Mouse (Mus musculus) hindbrain, embryonic 10.5 days (tissue): ENCODE measurements around the gene Brk1. TPM values are rescaled to one million over a fixed set of nuclear protein-coding genes. Genes with fewer than 3 reads are reported as not detected.

ENCODE experiments used
- DNase-seq: peaks from one replicate; pipeline ENCODE4 v3.0.0-alpha.2; 2017; ENCODE audit warnings: low spot score
- H3K27ac ChIP-seq: fragments of 300-500 bp; sonication (generic); 2 replicates; pipeline ENCODE4 v1.5.1; 2016; ENCODE audit warnings: mild to moderate bottlenecking, moderate library complexity
- H3K27me3 ChIP-seq: fragments of 300-500 bp; sonication (generic); 2 replicates; pipeline ENCODE4 v1.6.1; 2016; ENCODE audit warnings: mild to moderate bottlenecking; ENCODE audit not compliant: poor library complexity, insufficient read depth, severe bottlenecking
- H3K36me3 ChIP-seq: fragments of 300-500 bp; sonication (generic); 2 replicates; pipeline ENCODE4 v1.6.1; 2016; ENCODE audit warnings: mild to moderate bottlenecking, moderate library complexity
- H3K4me1 ChIP-seq: fragments of 300-500 bp; sonication (generic); replicated peaks from 2 replicates; pipeline ENCODE4 v1.6.1; 2016; ENCODE audit warnings: mild to moderate bottlenecking
- H3K4me3 ChIP-seq: fragments of 300-500 bp; sonication (generic); 2 replicates; pipeline ENCODE4 v1.5.1; 2016; ENCODE audit warnings: mild to moderate bottlenecking, moderate library complexity
- H3K9me3 ChIP-seq: fragments of 300-500 bp; sonication (generic); 2 replicates; pipeline ENCODE4 v1.6.1; 2016; ENCODE audit warnings: mild to moderate bottlenecking, moderate library complexity
- WGBS: fragments of 180-500 bp; shearing (Covaris S2); methylation state at CpG from one replicate; pipeline ENCODE4 v1.1.7; 2016; 5-methylcytosine and 5-hydroxymethylcytosine counted together
- polyA plus RNA-seq: library from polyadenylated mRNA; unstranded; fragments of >200 nt; fragmentation: Nextera tagmentation; extraction: Ambion mirVana; gene quantifications from 2 replicates; pipeline ENCODE4 v1.2.1, GENCODE M21; 2016

The Brk1 gene
- 209 and 225 TPM in 2 replicates for polyA plus RNA-seq

DNA sequence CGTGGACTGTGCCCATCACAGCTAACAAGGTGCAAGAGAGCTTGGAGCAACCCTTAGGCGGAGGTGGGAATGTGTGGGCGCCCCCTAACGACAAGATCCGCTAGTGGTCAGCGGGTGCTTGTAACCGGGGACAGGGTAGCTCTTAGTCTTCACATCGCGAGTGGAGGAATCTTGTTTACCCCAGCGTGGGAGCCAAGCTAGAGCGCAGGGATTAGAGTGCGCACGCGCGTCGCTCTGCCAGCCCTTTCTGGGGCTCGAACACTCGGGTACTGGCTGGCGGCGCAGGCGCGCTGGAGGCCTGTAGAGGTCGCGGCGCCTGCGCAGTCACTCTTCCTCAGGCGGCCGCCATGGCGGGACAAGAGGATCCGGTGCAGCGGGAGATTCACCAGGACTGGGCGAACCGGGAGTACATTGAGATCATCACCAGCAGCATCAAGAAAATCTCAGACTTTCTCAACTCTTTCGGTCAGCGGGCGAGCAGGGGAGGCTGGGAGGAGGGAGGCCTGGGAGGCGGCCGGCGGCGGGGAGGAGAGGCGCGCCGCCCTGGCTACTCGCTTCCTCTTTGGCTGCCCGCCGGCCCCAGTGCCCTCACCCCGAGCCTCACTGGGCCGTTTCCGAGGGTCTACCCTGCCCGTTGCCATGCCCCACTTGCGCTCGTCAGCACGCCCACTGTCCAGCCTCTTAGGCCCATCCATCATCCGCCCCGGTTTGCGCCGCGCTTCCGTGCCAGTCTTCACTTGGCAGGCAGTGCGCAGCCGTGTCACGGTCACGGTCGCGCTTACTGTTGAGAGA is at the start of gene Brk1:
Brk1 (plus strand) TSS at position 341 of the 792 bp plus-strand sequence.
- peak; percentile 89 for DNase-seq
- Histone ChIP-seq H3K36me3 (peaks cover 23% of the 10 kb centered on the region), H3K4me1 (peaks cover 33% of the 10 kb centered on the region), H3K27ac (peak within 1 kb of the TSS; percentile 94), H3K9me3 (no peaks in the 10 kb centered on the region), H3K27me3 (no peaks in the 10 kb centered on the region), H3K4me3 (peak within 1 kb of the TSS; percentile 96)
- under 1% methylated on average over 65 of the region's 65 CpGs for WGBS

DNA sequence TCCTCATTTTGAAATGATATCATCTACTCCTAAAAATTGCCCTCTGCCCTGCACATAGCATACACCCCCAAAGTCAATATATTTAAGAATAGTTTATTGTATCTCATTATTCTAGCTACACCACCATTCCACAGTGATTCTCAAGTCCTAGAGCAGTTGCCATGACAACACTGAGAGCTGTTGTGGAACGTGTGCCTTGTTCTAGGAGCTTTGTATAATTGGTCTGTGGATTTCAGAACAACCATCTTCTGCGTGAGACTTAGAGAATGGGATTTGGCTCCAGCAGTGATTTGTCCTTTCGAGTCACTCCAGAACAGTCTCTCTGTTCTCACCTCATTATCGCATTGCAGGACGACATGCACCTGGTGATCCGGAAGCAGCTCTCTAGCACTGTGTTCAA is 44.8 kb upstream of the Brk1 start:
- no peaks in the 10 kb centered on the region for H3K9me3 ChIP-seq
- H3K4me3 ChIP-seq = no peak overlapping the region
- no peak overlapping the region for H3K27ac ChIP-seq
- H3K27me3 ChIP-seq = no peaks in the 10 kb centered on the region
- no peaks in the 10 kb centered on the region for H3K4me1 ChIP-seq
- H3K36me3 ChIP-seq = peaks cover 56% of the 10 kb centered on the region
- DNase-seq = no peak
- WGBS = 83% methylated on average over 6 of the region's 6 CpGs

DNA sequence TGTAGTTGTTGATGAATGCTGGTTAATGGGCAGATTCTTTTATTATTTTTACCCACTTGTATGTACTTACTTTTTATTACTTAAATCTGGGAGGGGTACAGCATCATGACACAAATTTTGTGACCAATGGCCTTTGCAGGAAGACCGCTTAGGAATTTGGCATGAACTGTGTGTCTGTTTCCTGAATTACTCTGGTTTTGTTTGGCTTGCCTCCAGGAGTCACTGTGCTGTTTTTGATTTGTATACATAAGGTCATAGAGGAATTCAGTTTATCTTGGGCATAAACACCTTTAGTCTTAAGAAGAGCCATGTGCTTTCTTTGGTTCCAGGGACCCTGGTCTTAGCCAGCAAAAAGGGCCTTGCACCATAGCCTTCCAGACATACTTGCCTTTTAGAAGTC is 40.0 kb upstream of the Brk1 start:
- Histone ChIP-seq H3K36me3 (peaks cover 87% of the 10 kb centered on the region), H3K27me3 (no peaks in the 10 kb centered on the region), H3K27ac (no peak overlapping the region), H3K4me3 (no peak overlapping the region), H3K4me1 (no peaks in the 10 kb centered on the region), H3K9me3 (no peaks in the 10 kb centered on the region)
- WGBS = 95% methylated on average over 1 of the region's 1 CpGs
- no peak for DNase-seq

DNA sequence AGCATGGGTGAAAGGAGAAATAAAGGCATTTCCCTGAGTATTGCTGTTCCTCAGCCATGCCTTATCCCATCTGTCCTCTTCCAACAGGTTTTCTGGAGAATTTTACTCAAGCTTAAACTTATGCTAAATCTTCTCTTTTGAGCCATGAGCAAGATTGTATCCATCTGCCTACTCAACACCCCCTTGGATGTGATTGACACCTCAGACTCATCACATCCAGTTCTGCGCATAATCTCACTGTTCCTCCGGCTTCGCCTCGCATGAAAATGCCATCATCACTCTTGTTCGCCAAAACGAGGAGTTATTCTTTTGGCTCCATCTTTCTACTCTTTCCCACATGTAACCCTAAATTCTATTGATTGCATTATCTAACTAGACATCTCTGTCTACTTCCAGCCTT is 28.5 kb upstream of the Brk1 start:
- H3K36me3 ChIP-seq = peaks cover 73% of the 10 kb centered on the region

DNA sequence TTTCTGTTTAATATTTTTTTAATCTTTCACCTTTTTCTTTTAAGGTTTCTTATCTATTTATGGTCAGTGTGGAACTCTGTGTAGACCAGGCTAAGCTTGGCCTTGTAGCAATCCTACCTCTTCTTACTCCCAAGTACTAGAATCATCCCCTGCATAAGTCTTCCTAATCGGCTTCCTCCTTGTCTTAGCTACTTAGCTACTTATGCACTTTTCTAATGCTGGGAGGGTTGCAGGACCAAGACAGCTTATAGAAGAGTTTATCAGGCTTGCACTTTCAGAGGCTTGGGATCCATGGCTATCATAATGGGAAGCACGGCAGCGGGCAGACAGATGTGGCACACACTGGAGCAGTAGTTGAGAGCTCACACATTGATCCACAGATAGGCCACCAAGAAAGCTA is 25.3 kb upstream of the Brk1 start:
- no peak overlapping the region for H3K27ac ChIP-seq
- peaks cover 65% of the 10 kb centered on the region for H3K36me3 ChIP-seq
- 95% methylated on average over 3 of the region's 3 CpGs for WGBS
- no peaks in the 10 kb centered on the region for H3K9me3 ChIP-seq
- H3K4me3 ChIP-seq = no peak overlapping the region
- no peak for DNase-seq
- no peaks in the 10 kb centered on the region for H3K4me1 ChIP-seq
- H3K27me3 ChIP-seq = no peaks in the 10 kb centered on the region

More for the DNA sequence above, 28.5 kb upstream of the Brk1 start:
- no peaks in the 10 kb centered on the region for H3K4me1 ChIP-seq
- no peak overlapping the region for H3K27ac ChIP-seq
- H3K27me3 ChIP-seq = no peaks in the 10 kb centered on the region
- H3K9me3 ChIP-seq = no peaks in the 10 kb centered on the region
- H3K4me3 ChIP-seq = no peak overlapping the region
- no peak for DNase-seq
- 96% methylated on average over 6 of the region's 6 CpGs for WGBS

DNA sequence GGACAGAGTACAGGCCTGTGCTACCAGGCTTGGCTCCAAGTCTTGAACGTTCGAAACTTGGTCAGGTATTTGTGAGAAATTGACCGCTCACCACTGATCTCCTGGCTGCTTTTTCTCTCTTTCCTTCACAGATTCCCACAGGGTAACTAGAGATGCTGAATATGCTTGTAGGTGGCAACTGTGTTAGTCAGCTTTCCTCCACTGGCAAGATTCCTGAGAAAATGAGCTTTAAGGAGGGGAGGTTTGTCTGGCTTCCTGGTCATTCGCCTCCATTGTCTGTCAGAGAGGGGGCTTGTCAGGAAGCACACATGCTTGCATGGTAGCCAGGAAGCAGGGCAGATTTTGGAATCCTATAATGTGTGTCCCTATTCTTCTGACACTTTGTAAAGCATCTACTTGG is 21.5 kb upstream of the Brk1 start:
- H3K4me1 ChIP-seq = no peaks in the 10 kb centered on the region
- 93% methylated on average over 4 of the region's 4 CpGs for WGBS
- H3K27ac ChIP-seq = no peak overlapping the region
- no peaks in the 10 kb centered on the region for H3K9me3 ChIP-seq
- H3K27me3 ChIP-seq = no peaks in the 10 kb centered on the region
- H3K36me3 ChIP-seq = peaks cover 55% of the 10 kb centered on the region
- no peak for DNase-seq
- no peak overlapping the region for H3K4me3 ChIP-seq

DNA sequence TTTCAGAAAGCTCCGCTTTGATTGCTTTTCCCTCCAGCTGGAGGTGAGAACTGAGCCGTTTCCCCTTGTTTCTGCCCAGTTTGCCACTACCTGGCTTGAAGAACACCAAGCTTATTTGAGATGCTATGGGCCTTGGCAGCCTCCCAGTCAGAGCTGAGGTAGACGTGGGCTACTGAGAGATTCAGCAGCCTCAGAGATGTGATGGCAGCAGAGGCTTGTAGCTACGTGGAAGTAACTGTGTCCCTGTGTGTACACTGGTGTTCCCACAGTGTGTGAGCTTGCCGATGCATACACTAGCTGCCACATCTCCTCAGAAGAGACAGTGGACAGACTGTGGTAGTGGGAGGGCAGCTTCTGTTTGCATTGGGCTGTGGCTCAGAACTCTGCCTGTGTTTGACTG is 19.5 kb upstream of the Brk1 start:
- no peak overlapping the region for H3K4me3 ChIP-seq
- 92% methylated on average over 5 of the region's 5 CpGs for WGBS
- no peaks in the 10 kb centered on the region for H3K4me1 ChIP-seq
- no peaks in the 10 kb centered on the region for H3K9me3 ChIP-seq
- no peak for DNase-seq
- H3K27ac ChIP-seq = no peak overlapping the region
- no peaks in the 10 kb centered on the region for H3K27me3 ChIP-seq
- peaks cover 57% of the 10 kb centered on the region for H3K36me3 ChIP-seq

DNA sequence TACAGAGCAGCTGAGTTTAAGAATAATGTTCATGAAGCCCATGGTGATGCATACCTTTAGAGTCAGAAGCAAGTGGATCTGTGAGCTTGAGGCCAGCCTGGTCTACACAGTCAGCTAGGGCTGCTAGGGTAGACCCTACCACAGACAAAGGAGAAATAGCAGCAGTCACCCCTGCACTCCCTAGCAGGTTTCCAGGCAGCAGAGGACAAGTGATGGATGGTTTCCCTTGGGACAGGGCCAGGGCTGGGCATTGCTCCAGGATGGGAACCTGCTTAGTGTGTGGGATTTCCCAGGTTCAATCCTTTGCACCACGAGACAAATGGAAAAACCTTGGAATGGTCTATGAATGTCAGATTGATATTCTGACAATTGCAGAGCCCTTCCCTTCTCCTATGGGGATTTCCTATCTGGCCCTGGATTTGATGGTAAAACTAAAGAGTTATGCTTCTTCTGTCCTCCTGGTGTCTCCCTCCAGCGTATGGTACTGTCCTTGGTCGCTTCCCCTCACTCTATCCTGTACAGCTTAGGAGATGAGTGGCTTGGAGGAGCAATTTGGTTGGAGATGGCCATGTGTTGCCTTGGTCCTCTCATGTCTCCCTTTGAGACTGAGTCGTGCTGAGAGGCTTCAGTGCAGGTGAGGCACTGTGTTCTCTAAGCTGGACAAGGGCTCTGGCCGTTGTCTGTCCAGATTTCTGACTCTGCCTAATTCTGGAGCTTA is 17.9 kb upstream of the Brk1 start:
- DNase-seq = no peak
- H3K9me3 ChIP-seq = no peaks in the 10 kb centered on the region
- no peak overlapping the region for H3K27ac ChIP-seq
- no peak overlapping the region for H3K4me3 ChIP-seq
- WGBS = 80% methylated on average over 5 of the region's 5 CpGs
- no peaks in the 10 kb centered on the region for H3K27me3 ChIP-seq
- no peaks in the 10 kb centered on the region for H3K4me1 ChIP-seq
- H3K36me3 ChIP-seq = peaks cover 57% of the 10 kb centered on the region

DNA sequence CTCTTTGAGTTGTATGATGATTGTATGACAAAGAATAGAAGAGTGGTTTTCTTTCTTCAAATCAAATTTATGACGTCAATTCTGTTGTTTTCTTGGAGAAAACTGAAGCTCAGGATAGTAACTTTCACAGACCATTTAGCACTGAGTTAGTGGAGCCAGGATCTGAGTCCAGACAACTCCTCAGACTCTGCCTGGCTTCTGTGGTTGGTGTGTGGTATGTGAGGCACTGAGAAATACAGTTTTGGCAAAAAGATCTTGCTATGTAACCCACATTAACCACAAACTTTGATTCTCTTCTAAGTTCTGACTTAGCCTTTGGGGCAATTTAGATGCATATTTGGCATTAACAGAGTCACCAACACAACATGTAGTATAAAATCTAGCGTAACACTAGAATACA is 11.9 kb upstream of the Brk1 start:
- H3K4me1 ChIP-seq = no peaks in the 10 kb centered on the region
- H3K36me3 ChIP-seq = peaks cover 36% of the 10 kb centered on the region
- H3K4me3 ChIP-seq = no peak overlapping the region
- no peaks in the 10 kb centered on the region for H3K27me3 ChIP-seq
- 91% methylated on average over 2 of the region's 2 CpGs for WGBS
- no peak for DNase-seq
- H3K9me3 ChIP-seq = no peaks in the 10 kb centered on the region
- no peak overlapping the region for H3K27ac ChIP-seq

DNA sequence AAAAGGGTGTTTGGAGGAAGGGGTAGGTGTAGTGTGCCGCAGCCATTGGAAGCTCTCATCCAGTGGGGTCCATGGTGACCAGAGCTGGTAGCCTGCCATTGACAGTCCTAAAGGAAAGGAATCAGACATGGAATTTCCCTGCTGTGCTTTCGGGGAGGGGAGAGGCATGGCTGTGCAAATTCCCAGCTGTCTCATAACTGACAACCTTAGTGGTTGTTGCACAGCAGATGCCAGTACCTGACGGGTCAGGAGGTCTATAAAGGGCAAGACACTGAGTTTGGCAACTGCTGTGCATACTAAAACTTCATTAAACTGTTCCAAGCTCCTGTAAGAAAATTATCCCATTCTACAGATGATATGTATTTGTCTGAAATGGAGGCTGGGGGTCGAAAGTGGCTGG is 6.6 kb upstream of the Brk1 start:
- H3K4me3 ChIP-seq = no peak overlapping the region
- no peak overlapping the region for H3K27ac ChIP-seq
- no peaks in the 10 kb centered on the region for H3K27me3 ChIP-seq
- DNase-seq = no peak
- peaks cover 15% of the 10 kb centered on the region; the same call in 1 of the 2 replicates for H3K36me3 ChIP-seq
- no peaks in the 10 kb centered on the region for H3K9me3 ChIP-seq
- 91% methylated on average over 4 of the region's 4 CpGs for WGBS
- H3K4me1 ChIP-seq = peaks cover 8% of the 10 kb centered on the region

DNA sequence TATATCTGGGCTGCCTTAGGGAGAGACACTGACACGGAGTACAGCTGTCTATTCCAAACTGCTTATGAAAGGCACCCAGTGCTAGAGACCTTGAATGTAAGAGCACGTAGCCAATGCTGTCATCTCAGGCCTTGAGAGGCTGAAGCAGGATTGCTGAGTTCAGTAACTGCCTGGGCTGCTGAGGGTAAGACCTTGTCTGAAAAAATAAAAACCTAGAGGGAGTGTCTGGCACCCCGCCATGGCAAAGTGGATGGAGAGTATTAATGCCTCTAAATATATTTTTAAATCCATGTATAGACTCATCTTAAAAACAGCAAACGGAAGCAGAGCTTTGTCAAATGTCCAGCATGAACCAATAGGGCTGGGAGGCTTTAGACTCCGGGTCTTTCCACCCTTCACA is 4.7 kb upstream of the Brk1 start:
- no peaks in the 10 kb centered on the region for H3K9me3 ChIP-seq
- H3K36me3 ChIP-seq = peaks cover 11% of the 10 kb centered on the region; the same call in 1 of the 2 replicates
- WGBS = 79% methylated on average over 5 of the region's 5 CpGs
- no peaks in the 10 kb centered on the region for H3K27me3 ChIP-seq
- no peak overlapping the region for H3K4me3 ChIP-seq
- peaks cover 13% of the 10 kb centered on the region for H3K4me1 ChIP-seq
- H3K27ac ChIP-seq = no peak overlapping the region
- no peak for DNase-seq

DNA sequence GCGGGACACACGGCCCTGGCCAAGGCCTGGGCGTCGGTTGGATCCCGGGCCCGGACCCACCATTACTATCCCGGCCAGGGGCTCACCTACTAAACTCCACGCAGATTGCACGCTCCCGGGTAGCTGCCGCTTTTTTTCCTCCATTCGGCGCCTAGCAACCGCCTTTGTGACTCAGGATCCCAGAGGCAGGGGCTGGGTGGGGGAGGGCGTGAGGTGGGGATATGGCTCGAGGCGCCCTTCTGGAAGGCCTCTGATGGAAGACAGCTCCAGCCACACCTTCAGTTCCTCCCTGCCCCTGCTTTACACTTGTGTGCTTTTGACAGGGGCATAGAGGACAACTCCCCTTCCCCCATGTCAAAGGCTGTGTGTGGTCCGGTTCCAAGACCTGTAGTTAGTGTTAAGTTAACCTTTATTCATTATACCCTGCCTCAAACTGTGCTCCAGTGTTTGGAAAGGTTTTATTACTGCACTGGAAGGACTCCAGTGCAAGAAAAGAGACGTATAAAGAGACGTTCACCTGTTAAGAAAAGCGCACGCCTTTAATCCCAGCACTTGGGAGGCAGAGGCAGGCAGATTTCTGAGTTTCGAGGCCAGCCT is 3.9 kb upstream of the Brk1 start, which contains the start of gene Fancd2os:
Fancd2os (minus strand) TSS at position 173 of the 597 bp plus-strand sequence.
- Histone ChIP-seq H3K27ac (peak within 1 kb of the TSS; percentile 69), H3K9me3 (no peaks in the 10 kb centered on the region), H3K4me1 (peaks cover 21% of the 10 kb centered on the region), H3K27me3 (no peaks in the 10 kb centered on the region), H3K36me3 (peaks cover 11% of the 10 kb centered on the region; the same call in 1 of the 2 replicates), H3K4me3 (no peak within 1 kb of the TSS; the same call in 1 of the 2 replicates)
- DNase-seq = peak; percentile 26
- 43% methylated on average over 23 of the region's 23 CpGs for WGBS

DNA sequence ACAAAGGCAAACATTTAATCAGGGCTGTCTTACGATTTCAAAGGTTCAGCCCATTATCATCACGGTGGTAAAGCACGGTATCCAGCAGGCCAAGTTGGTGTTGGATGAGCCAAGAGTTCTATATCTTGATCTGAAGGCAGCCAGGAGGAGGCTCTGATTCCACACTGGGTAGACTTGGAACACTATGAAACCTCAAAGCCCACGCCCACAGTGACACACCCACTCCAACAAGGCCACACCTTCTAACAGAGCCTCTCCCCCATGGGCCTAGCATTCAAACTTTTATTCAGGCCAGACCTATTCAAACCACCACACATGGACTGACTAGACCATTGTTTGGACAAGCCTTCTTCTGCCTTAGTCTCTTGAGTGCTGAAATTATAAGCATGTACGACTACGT is 1.8 kb upstream of the Brk1 start:
- H3K9me3 ChIP-seq = no peaks in the 10 kb centered on the region
- no peaks in the 10 kb centered on the region for H3K27me3 ChIP-seq
- peaks cover 33% of the 10 kb centered on the region for H3K4me1 ChIP-seq
- DNase-seq = no peak
- no peak overlapping the region for H3K4me3 ChIP-seq
- WGBS = 96% methylated on average over 6 of the region's 6 CpGs
- H3K27ac ChIP-seq = no peak overlapping the region
- H3K36me3 ChIP-seq = peaks cover 17% of the 10 kb centered on the region
